Mouse (Mus musculus) midbrain, embryonic 10.5 days (tissue): ENCODE data around the gene Clcn6. TPM values are rescaled to one million over a fixed set of nuclear protein-coding genes. Genes with fewer than 3 reads are reported as not detected.

Experiments used
- DNase-seq: peaks from one replicate; pipeline ENCODE4 v3.0.0-alpha.2; 2017; ENCODE audit warnings: low spot score
- H3K27ac ChIP-seq: fragments of 300-500 bp; sonication (generic); replicated peaks from 2 replicates; pipeline ENCODE4 v1.5.1; 2016; ENCODE audit warnings: mild to moderate bottlenecking
- H3K27me3 ChIP-seq: fragments of 300-500 bp; sonication (generic); 2 replicates; pipeline ENCODE4 v1.6.1; 2016; ENCODE audit warnings: low read depth, mild to moderate bottlenecking; ENCODE audit not compliant: poor library complexity, severe bottlenecking
- H3K36me3 ChIP-seq: fragments of 300-500 bp; sonication (generic); 2 replicates; pipeline ENCODE4 v1.6.1; 2016; ENCODE audit warnings: mild to moderate bottlenecking, moderate library complexity
- H3K4me1 ChIP-seq: fragments of 300-500 bp; sonication (generic); 2 replicates; pipeline ENCODE4 v1.6.1; 2016
- H3K4me3 ChIP-seq: fragments of 300-500 bp; sonication (generic); 2 replicates; pipeline ENCODE4 v1.5.1; 2016; ENCODE audit warnings: mild to moderate bottlenecking, moderate library complexity
- H3K9me3 ChIP-seq: fragments of 300-500 bp; sonication (generic); replicated peaks from 2 replicates; pipeline ENCODE4 v1.6.1; 2016; ENCODE audit warnings: mild to moderate bottlenecking
- WGBS: fragments of 180-500 bp; shearing (Covaris S2); methylation state at CpG from one replicate; pipeline ENCODE4 v1.1.7; 2016; 5-methylcytosine and 5-hydroxymethylcytosine counted together
- polyA plus RNA-seq: library from polyadenylated mRNA; unstranded; fragments of >200 nt; fragmentation: Nextera tagmentation; extraction: Ambion mirVana; gene quantifications from 2 replicates; pipeline ENCODE4 v1.2.1, GENCODE M21; 2016

Clcn6 gene
- polyA plus RNA-seq, 1 experiment from 2014 or later: 15.6 TPM

- no peaks in the 10 kb centered on the region for H3K4me1 ChIP-seq
- no peak overlapping the region for H3K4me3 ChIP-seq
- DNase-seq: no peak
- no peaks in the 10 kb centered on the region for H3K27me3 ChIP-seq
- H3K27ac ChIP-seq: no peak overlapping the region
- WGBS: 86% methylated on average over 2 of the region's 2 CpGs
- peaks cover 100% of the 10 kb centered on the region for H3K36me3 ChIP-seq
- H3K9me3 ChIP-seq: no peaks in the 10 kb centered on the region
These were observed 20.2 kb downstream of the Clcn6 start for GRCm38 (mm10) chr4:148018410-148018809.

GRCm38 (mm10) chr4:148016981-148017380 is 21.6 kb downstream of the Clcn6 start:
- Histone ChIP-seq H3K4me1 (no peaks in the 10 kb centered on the region), H3K9me3 (no peaks in the 10 kb centered on the region), H3K27me3 (no peaks in the 10 kb centered on the region), H3K36me3 (peaks cover 100% of the 10 kb centered on the region), H3K27ac (no peak overlapping the region), H3K4me3 (no peak overlapping the region)
- 82% methylated on average over 3 of the region's 3 CpGs for WGBS
- DNase-seq: no peak

- no peak for DNase-seq
- Histone ChIP-seq H3K4me3 (no peak overlapping the region), H3K36me3 (peaks cover 100% of the 10 kb centered on the region), H3K27ac (no peak overlapping the region), H3K4me1 (0 out of 2 replicates have a peak, but pooled peaks cover 3% of the 10 kb centered on the region), H3K9me3 (no peaks in the 10 kb centered on the region), H3K27me3 (no peaks in the 10 kb centered on the region)
- 84% methylated on average over 10 of the region's 10 CpGs for whole genome bisulfite sequencing
These were observed 23.2 kb downstream of the Clcn6 start for GRCm38 (mm10) chr4:148015418-148015817.

- Histone ChIP-seq H3K27me3 (no peaks in the 10 kb centered on the region), H3K4me3 (no peak overlapping the region), H3K4me1 (0 out of 2 replicates have a peak, but pooled peaks cover 3% of the 10 kb centered on the region), H3K27ac (no peak overlapping the region), H3K9me3 (no peaks in the 10 kb centered on the region), H3K36me3 (peaks cover 100% of the 10 kb centered on the region)
- WGBS: 89% methylated on average over 4 of the region's 4 CpGs
- DNase-seq: no peak
These were observed 26.4 kb downstream of the Clcn6 start for GRCm38 (mm10) chr4:148012216-148012615.

GRCm38 (mm10) chr4:148011332-148011731 is 27.3 kb downstream of the Clcn6 start:
- Histone ChIP-seq H3K27me3 (no peaks in the 10 kb centered on the region), H3K9me3 (no peaks in the 10 kb centered on the region), H3K27ac (no peak overlapping the region), H3K4me1 (0 out of 2 replicates have a peak, but pooled peaks cover 3% of the 10 kb centered on the region), H3K36me3 (peaks cover 100% of the 10 kb centered on the region), H3K4me3 (no peak overlapping the region)
- WGBS: 82% methylated on average over 3 of the region's 3 CpGs
- no peak for DNase-seq

- WGBS: 88% methylated on average over 2 of the region's 2 CpGs
- H3K4me3 ChIP-seq: no peak overlapping the region
- no peaks in the 10 kb centered on the region for H3K9me3 ChIP-seq
- H3K27me3 ChIP-seq: no peaks in the 10 kb centered on the region
- H3K27ac ChIP-seq: no peak overlapping the region
- 0 out of 2 replicates have a peak, but pooled peaks cover 3% of the 10 kb centered on the region for H3K4me1 ChIP-seq
- peaks cover 100% of the 10 kb centered on the region for H3K36me3 ChIP-seq
- no peak for DNase-seq
These were observed 29.0 kb downstream of the Clcn6 start for GRCm38 (mm10) chr4:148009641-148010040.

- WGBS: 80% methylated on average over 4 of the region's 4 CpGs
- DNase-seq: no peak
- Histone ChIP-seq H3K27ac (no peak overlapping the region), H3K4me1 (0 out of 2 replicates have a peak, but pooled peaks cover 3% of the 10 kb centered on the region), H3K36me3 (peaks cover 100% of the 10 kb centered on the region), H3K27me3 (no peaks in the 10 kb centered on the region), H3K4me3 (no peak overlapping the region), H3K9me3 (no peaks in the 10 kb centered on the region)
These were observed 30.2 kb downstream of the Clcn6 start for GRCm38 (mm10) chr4:148008412-148008811.

GRCm38 (mm10) chr4:148004361-148004760 is 34.3 kb downstream of the Clcn6 start:
- Histone ChIP-seq H3K4me3 (no peak overlapping the region), H3K9me3 (no peaks in the 10 kb centered on the region), H3K36me3 (peaks cover 62% of the 10 kb centered on the region), H3K4me1 (peaks cover 14% of the 10 kb centered on the region), H3K27ac (no peak overlapping the region), H3K27me3 (no peaks in the 10 kb centered on the region)
- WGBS: 93% methylated on average over 7 of the region's 7 CpGs
- DNase-seq: no peak

GRCm38 (mm10) chr4:148001866-148002265 is 36.8 kb downstream of the Clcn6 start:
- no peak for DNase-seq
- Histone ChIP-seq H3K4me3 (no peak overlapping the region), H3K36me3 (peaks cover 37% of the 10 kb centered on the region), H3K27ac (no peak overlapping the region), H3K9me3 (no peaks in the 10 kb centered on the region), H3K27me3 (no peaks in the 10 kb centered on the region), H3K4me1 (peaks cover 14% of the 10 kb centered on the region)
- 44% methylated on average over 8 of the region's 8 CpGs for WGBS

- Histone ChIP-seq H3K27ac (no peak overlapping the region; the same call in 1 of the 2 replicates), H3K9me3 (no peaks in the 10 kb centered on the region), H3K27me3 (no peaks in the 10 kb centered on the region), H3K36me3 (peaks cover 31% of the 10 kb centered on the region), H3K4me3 (no peak overlapping the region), H3K4me1 (peaks cover 14% of the 10 kb centered on the region)
- 84% methylated on average over 17 of the region's 17 CpGs for WGBS
- DNase-seq: no peak
These were observed 37.4 kb downstream of the Clcn6 start for GRCm38 (mm10) chr4:148001013-148001789.

GRCm38 (mm10) chr4:148000202-148000772 is 38.3 kb downstream of the Clcn6 start, which contains the start of gene Nppa:
Gene Nppa (plus strand): TSS chr4:148000722.
- H3K9me3 ChIP-seq: no peaks in the 10 kb centered on the region
- peaks cover 14% of the 10 kb centered on the region for H3K4me1 ChIP-seq
- H3K27ac ChIP-seq: no peak within 1 kb of the TSS; the same call in 1 of the 2 replicates
- no peaks in the 10 kb centered on the region for H3K27me3 ChIP-seq
- no peak within 1 kb of the TSS for H3K4me3 ChIP-seq
- DNase-seq: no peak
- H3K36me3 ChIP-seq: peaks cover 22% of the 10 kb centered on the region
- WGBS: 49% methylated on average over 12 of the region's 12 CpGs

- Histone ChIP-seq H3K4me1 (peaks cover 4% of the 10 kb centered on the region), H3K9me3 (no peaks in the 10 kb centered on the region), H3K27ac (no peak overlapping the region), H3K4me3 (no peak overlapping the region), H3K27me3 (no peaks in the 10 kb centered on the region), H3K36me3 (no peaks in the 10 kb centered on the region)
- no peak for DNase-seq
- WGBS: 85% methylated on average over 3 of the region's 3 CpGs
These were observed 43.3 kb downstream of the Clcn6 start for GRCm38 (mm10) chr4:147995311-147995710.

- Histone ChIP-seq H3K4me1 (no peaks in the 10 kb centered on the region), H3K27me3 (no peaks in the 10 kb centered on the region), H3K9me3 (no peaks in the 10 kb centered on the region), H3K27ac (no peak overlapping the region), H3K36me3 (no peaks in the 10 kb centered on the region), H3K4me3 (no peak overlapping the region)
- 70% methylated on average over 7 of the region's 7 CpGs for WGBS
- no peak for DNase-seq
These were observed 45.0 kb downstream of the Clcn6 start for GRCm38 (mm10) chr4:147993571-147994095.
